Mouse (Mus musculus) olfactory bulb, adult 2 months (tissue): ENCODE measurements at regions not wholly inside any gene's neighbourhood (a gene's known extent, or its start where the extent isn't known, plus 50 kb on each side); places are given as distances from the start of the nearest gene placed in this dataset.

ENCODE experiments used
- H3K27ac ChIP-seq: fragments of 200-500 bp; 2 replicates; pipeline ENCODE4 v1.5.1; 2012; ENCODE audit warnings: low read depth, low read length; ENCODE audit not compliant: insufficient read depth
- H3K4me1 ChIP-seq: fragments of 200-500 bp; 2 replicates; pipeline ENCODE4 v1.6.1; 2012; ENCODE audit warnings: low read length; ENCODE audit not compliant: control insufficient read depth, insufficient read depth
- H3K4me3 ChIP-seq: fragments of 200-500 bp; 2 replicates; pipeline ENCODE4 v1.5.1; 2012; ENCODE audit warnings: mild to moderate bottlenecking, low read depth, low read length, moderate library complexity; ENCODE audit not compliant: insufficient read depth
- CTCF ChIP-seq: fragments of 200-500 bp; IDR thresholded peaks from 2 replicates; pipeline ENCODE4 v1.5.1; 2012; ENCODE audit warnings: low read depth, mild to moderate bottlenecking, low read length, moderate library complexity; ENCODE audit not compliant: insufficient read depth
- POLR2A ChIP-seq: fragments of 200-500 bp; IDR thresholded peaks from 2 replicates; pipeline ENCODE4 v1.6.1; 2012; ENCODE audit warnings: mild to moderate bottlenecking, low read depth, low read length, moderate library complexity; ENCODE audit not compliant: insufficient read depth
- WGBS: fragments of 180-500 bp; shearing (Covaris S2); methylation state at CpG from one replicate; pipeline ENCODE4 v1.1.7; 2018; 5-methylcytosine and 5-hydroxymethylcytosine counted together

GRCm38 (mm10) chr2:34017142-34017453, 129.4 kb upstream of the Mvb12b start:
- WGBS: 66% methylated on average over 5 of the region's 5 CpGs
- H3K27ac ChIP-seq: no peak overlapping the region
- TF ChIP-seq CTCF: no peak
- no peak for TF ChIP-seq POLR2A
- H3K4me3 ChIP-seq: no peak overlapping the region
- H3K4me1 ChIP-seq: peaks cover 10% of the 10 kb centered on the region

- Histone ChIP-seq H3K27ac (no peak overlapping the region), H3K4me1 (peaks cover 10% of the 10 kb centered on the region), H3K4me3 (no peak overlapping the region)
- 22% methylated on average over 20 of the region's 20 CpGs for WGBS
- TF ChIP-seq CTCF (no peak), POLR2A (no peak)
Observed at GRCm38 (mm10) chr2:34016350-34017141, 128.8 kb upstream of the Mvb12b start.

GRCm38 (mm10) chr2:34015640-34015995, 127.9 kb upstream of the Mvb12b start:
- Histone ChIP-seq H3K27ac (no peak overlapping the region), H3K4me1 (peaks cover 10% of the 10 kb centered on the region), H3K4me3 (no peak overlapping the region)
- TF ChIP-seq POLR2A: no peak
- TF ChIP-seq CTCF: no peak
- WGBS: 94% methylated on average over 7 of the region's 7 CpGs

- Histone ChIP-seq H3K27ac (no peak overlapping the region), H3K4me3 (no peak overlapping the region)
- 71% methylated on average over 8 of the region's 8 CpGs for WGBS
Observed at GRCm38 (mm10) chr2:34014868-34015639, 127.3 kb upstream of the Mvb12b start.

GRCm38 (mm10) chr2:34010166-34010565, 122.4 kb upstream of the Mvb12b start:
- no peaks in the 10 kb centered on the region for H3K4me1 ChIP-seq
- no peak overlapping the region for H3K4me3 ChIP-seq
- 78% methylated on average over 1 of the region's 1 CpGs for WGBS
- TF ChIP-seq CTCF: no peak
- no peak for TF ChIP-seq POLR2A
- no peak overlapping the region for H3K27ac ChIP-seq

More at GRCm38 (mm10) chr2:34014868-34015639, 127.3 kb upstream of the Mvb12b start:
- TF ChIP-seq POLR2A (no peak), CTCF (no peak)
- peaks cover 10% of the 10 kb centered on the region for H3K4me1 ChIP-seq

- 99% methylated on average over 7 of the region's 7 CpGs for WGBS
- Histone ChIP-seq H3K4me3 (no peak overlapping the region), H3K4me1 (no peaks in the 10 kb centered on the region), H3K27ac (no peak overlapping the region)
- no peak for TF ChIP-seq POLR2A
- no peak for TF ChIP-seq CTCF
Observed at GRCm38 (mm10) chr2:34007916-34008315, 120.2 kb upstream of the Mvb12b start.

GRCm38 (mm10) chr2:33997106-33997505, 109.4 kb upstream of the Mvb12b start:
- Histone ChIP-seq H3K27ac (no peak overlapping the region), H3K4me3 (no peak overlapping the region), H3K4me1 (no peaks in the 10 kb centered on the region)
- 96% methylated on average over 7 of the region's 7 CpGs for WGBS
- TF ChIP-seq CTCF: no peak
- TF ChIP-seq POLR2A: no peak

- WGBS: 93% methylated on average over 2 of the region's 2 CpGs
- no peak overlapping the region for H3K27ac ChIP-seq
Observed at GRCm38 (mm10) chr2:33996331-33996730, 108.6 kb upstream of the Mvb12b start.

GRCm38 (mm10) chr2:33991299-33991698, 103.6 kb upstream of the Mvb12b start:
- Histone ChIP-seq H3K4me1 (peaks cover 22% of the 10 kb centered on the region), H3K4me3 (no peak overlapping the region), H3K27ac (peak overlapping the region; percentile 40; the same call in 1 of the 2 replicates)
- 73% methylated on average over 4 of the region's 4 CpGs for WGBS
- TF ChIP-seq POLR2A: no peak
- no peak for TF ChIP-seq CTCF

More at GRCm38 (mm10) chr2:33996331-33996730, 108.6 kb upstream of the Mvb12b start:
- Histone ChIP-seq H3K4me3 (no peak overlapping the region), H3K4me1 (peaks cover 5% of the 10 kb centered on the region)
- TF ChIP-seq CTCF (no peak), POLR2A (no peak)
